Mouse (Mus musculus): ENCODE measurements around the gene Rab21. TPM values are rescaled to one million over a fixed set of nuclear protein-coding genes. Genes with fewer than 3 reads are reported as not detected.

Rab21 gene
- polyA plus RNA-seq, 1 experiment from 2014 or later: 7.0 TPM

DNA sequence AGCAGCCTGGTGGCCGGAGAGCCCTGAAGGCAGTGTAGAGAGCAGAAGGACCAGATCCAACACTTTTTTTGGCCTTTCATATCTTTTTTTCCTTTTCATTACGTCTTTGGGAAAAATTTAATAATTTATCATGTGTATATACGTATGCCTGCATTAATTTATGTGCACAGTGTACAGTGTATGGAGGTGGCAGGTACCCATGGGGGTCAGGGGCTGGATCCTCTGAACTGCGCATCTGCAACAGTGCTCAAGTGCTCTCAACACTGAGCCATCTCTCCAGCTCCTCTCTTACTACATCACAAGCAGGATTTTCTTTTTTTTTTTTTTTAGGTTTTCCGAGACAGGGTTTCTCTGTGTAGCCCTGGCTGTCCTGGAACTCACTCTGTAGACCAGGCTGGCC lies 17.8 kb downstream of the Rab21 start:
- Histone ChIP-seq H3K9ac (ENCODE audit: low read depth, low read length) (no peak overlapping the region), H3K27ac (ENCODE audit: low read depth, low read length) (no peak overlapping the region), H3K27me3 (replicated peaks; ENCODE audit: control insufficient read depth, insufficient read depth, low read length) (no peaks in the 10 kb centered on the region), H3K4me1 (ENCODE audit: control insufficient read depth, insufficient read depth, low read depth, low read length) (no peaks in the 10 kb centered on the region), H3K4me3 (ENCODE audit: low read length) (no peak overlapping the region), H3K4me2 (ENCODE audit: low read length) (no peak overlapping the region), H3K9me3 (ENCODE audit: control insufficient read depth, low read length) (no peaks in the 10 kb centered on the region), H3K36me3 (ENCODE audit: control insufficient read depth, insufficient read depth, low read length) (peaks cover 25% of the 10 kb centered on the region)
- 93% methylated on average over 5 of the region's 5 CpGs for WGBS
- ATAC-seq: no peak

GRCm38 (mm10) chr10:115296401-115296935 lies 18.9 kb downstream of the Rab21 start:
- Histone ChIP-seq H3K9ac (ENCODE audit: low read depth, low read length) (no peak overlapping the region), H3K36me3 (ENCODE audit: control insufficient read depth, insufficient read depth, low read length) (peaks cover 28% of the 10 kb centered on the region), H3K9me3 (ENCODE audit: control insufficient read depth, low read length) (no peaks in the 10 kb centered on the region), H3K27me3 (replicated peaks; ENCODE audit: control insufficient read depth, insufficient read depth, low read length) (no peaks in the 10 kb centered on the region), H3K4me2 (ENCODE audit: low read length) (no peak overlapping the region), H3K4me3 (ENCODE audit: low read length) (no peak overlapping the region), H3K27ac (ENCODE audit: low read depth, low read length) (no peak overlapping the region), H3K4me1 (ENCODE audit: control insufficient read depth, insufficient read depth, low read depth, low read length) (no peaks in the 10 kb centered on the region)
- no peak for ATAC-seq
- 84% methylated on average over 9 of the region's 9 CpGs for WGBS

DNA sequence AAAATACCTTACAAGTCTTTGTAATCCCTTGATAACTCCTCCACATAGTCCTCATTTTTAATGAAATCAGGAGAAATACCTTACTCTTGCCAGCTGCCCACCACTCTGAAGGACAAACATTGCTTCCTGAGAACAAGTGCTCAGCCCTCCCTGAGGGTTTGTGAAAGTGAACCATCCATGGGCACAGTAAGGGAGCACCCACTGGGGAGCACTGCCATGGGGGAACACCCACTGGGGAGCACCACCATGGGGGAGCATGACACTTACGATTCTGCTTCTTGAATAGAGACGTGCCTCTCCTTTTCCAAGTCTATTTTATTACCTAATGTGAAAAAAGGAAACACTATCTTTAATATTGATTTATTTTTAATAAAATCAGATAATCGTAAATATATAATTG lies 20.2 kb downstream of the Rab21 start:
- Histone ChIP-seq H3K4me1 (ENCODE audit: control insufficient read depth, insufficient read depth, low read depth, low read length) (no peaks in the 10 kb centered on the region), H3K27me3 (replicated peaks; ENCODE audit: control insufficient read depth, insufficient read depth, low read length) (no peaks in the 10 kb centered on the region), H3K9ac (ENCODE audit: low read depth, low read length) (no peak overlapping the region), H3K36me3 (ENCODE audit: control insufficient read depth, insufficient read depth, low read length) (peaks cover 26% of the 10 kb centered on the region), H3K9me3 (ENCODE audit: control insufficient read depth, low read length) (no peaks in the 10 kb centered on the region), H3K4me2 (ENCODE audit: low read length) (no peak overlapping the region), H3K27ac (ENCODE audit: low read depth, low read length) (no peak overlapping the region), H3K4me3 (ENCODE audit: low read length) (no peak overlapping the region)
- no peak for ATAC-seq
- WGBS: 89% methylated on average over 3 of the region's 3 CpGs

GRCm38 (mm10) chr10:115294715-115295114 lies 20.7 kb downstream of the Rab21 start:
- no peaks in the 10 kb centered on the region for H3K27me3 ChIP-seq (replicated peaks; ENCODE audit: control insufficient read depth, insufficient read depth, low read length)
- H3K4me2 ChIP-seq (ENCODE audit: low read length): no peak overlapping the region
- no peak overlapping the region for H3K27ac ChIP-seq (ENCODE audit: low read depth, low read length)
- H3K4me3 ChIP-seq (ENCODE audit: low read length): no peak overlapping the region
- H3K9me3 ChIP-seq (ENCODE audit: control insufficient read depth, low read length): no peaks in the 10 kb centered on the region
- WGBS: 79% methylated on average over 7 of the region's 7 CpGs
- H3K9ac ChIP-seq (ENCODE audit: low read depth, low read length): no peak overlapping the region
- no peak for ATAC-seq
- H3K4me1 ChIP-seq (ENCODE audit: control insufficient read depth, insufficient read depth, low read depth, low read length): no peaks in the 10 kb centered on the region
- H3K36me3 ChIP-seq (ENCODE audit: control insufficient read depth, insufficient read depth, low read length): peaks cover 23% of the 10 kb centered on the region

DNA sequence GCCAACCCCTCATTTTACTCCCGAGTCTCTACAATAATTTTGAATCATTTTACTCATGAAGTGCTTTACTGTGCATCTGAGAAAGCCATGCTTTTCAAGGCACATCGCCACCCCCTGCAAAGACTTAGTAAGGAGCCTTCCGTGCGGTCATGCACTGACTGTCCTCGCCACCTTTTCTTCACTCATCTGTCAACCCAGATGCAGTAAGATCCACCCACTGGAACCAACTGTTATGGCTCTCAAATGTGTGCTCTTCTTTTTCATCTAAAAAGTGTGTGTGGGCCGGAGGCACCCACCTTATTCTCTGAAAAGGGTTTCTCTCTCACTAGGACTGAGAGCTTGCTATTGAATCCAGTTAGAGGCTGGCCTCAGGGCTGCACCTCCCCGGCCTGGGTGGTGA lies 21.4 kb downstream of the Rab21 start:
- H3K9me3 ChIP-seq (ENCODE audit: control insufficient read depth, low read length): no peaks in the 10 kb centered on the region
- no peak overlapping the region for H3K27ac ChIP-seq (ENCODE audit: low read depth, low read length)
- 94% methylated on average over 7 of the region's 7 CpGs for WGBS
- no peaks in the 10 kb centered on the region for H3K4me1 ChIP-seq (ENCODE audit: control insufficient read depth, insufficient read depth, low read depth, low read length)
- no peak for ATAC-seq
- no peak overlapping the region for H3K9ac ChIP-seq (ENCODE audit: low read depth, low read length)
- H3K4me3 ChIP-seq (ENCODE audit: low read length): no peak overlapping the region
- peaks cover 25% of the 10 kb centered on the region for H3K36me3 ChIP-seq (ENCODE audit: control insufficient read depth, insufficient read depth, low read length)
- H3K27me3 ChIP-seq (replicated peaks; ENCODE audit: control insufficient read depth, insufficient read depth, low read length): no peaks in the 10 kb centered on the region
- H3K4me2 ChIP-seq (ENCODE audit: low read length): no peak overlapping the region

DNA sequence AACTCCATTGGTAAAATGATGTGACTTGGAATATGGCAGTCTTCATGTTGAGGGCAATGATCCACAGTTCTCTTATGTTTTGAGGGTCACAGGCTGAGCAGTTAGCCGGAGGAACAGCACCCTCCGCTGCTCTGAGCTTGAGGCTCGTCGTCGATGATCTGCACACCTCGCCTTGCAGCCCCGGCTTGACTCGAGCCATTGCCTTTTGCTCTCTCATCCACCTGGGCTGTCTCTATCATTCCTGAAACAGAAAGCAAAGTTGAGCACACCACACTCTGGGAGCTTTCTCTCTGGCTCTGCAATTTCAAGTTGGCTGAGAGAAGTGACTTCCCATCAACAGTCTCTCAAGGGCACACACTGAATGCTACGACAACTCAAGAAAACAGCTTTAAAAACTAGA lies 24.7 kb downstream of the Rab21 start:
- WGBS: 94% methylated on average over 9 of the region's 9 CpGs
- Histone ChIP-seq H3K4me3 (ENCODE audit: low read length) (no peak overlapping the region), H3K9me3 (ENCODE audit: control insufficient read depth, low read length) (no peaks in the 10 kb centered on the region), H3K9ac (ENCODE audit: low read depth, low read length) (no peak overlapping the region), H3K27me3 (replicated peaks; ENCODE audit: control insufficient read depth, insufficient read depth, low read length) (no peaks in the 10 kb centered on the region), H3K4me1 (ENCODE audit: control insufficient read depth, insufficient read depth, low read depth, low read length) (no peaks in the 10 kb centered on the region), H3K36me3 (ENCODE audit: control insufficient read depth, insufficient read depth, low read length) (peaks cover 41% of the 10 kb centered on the region), H3K4me2 (ENCODE audit: low read length) (no peak overlapping the region), H3K27ac (ENCODE audit: low read depth, low read length) (no peak overlapping the region)
- ATAC-seq: no peak

- Histone ChIP-seq H3K27ac (ENCODE audit: low read depth, low read length) (no peak overlapping the region), H3K9ac (ENCODE audit: low read depth, low read length) (no peak overlapping the region), H3K9me3 (ENCODE audit: control insufficient read depth, low read length) (no peaks in the 10 kb centered on the region), H3K36me3 (ENCODE audit: control insufficient read depth, insufficient read depth, low read length) (peaks cover 35% of the 10 kb centered on the region), H3K4me1 (ENCODE audit: control insufficient read depth, insufficient read depth, low read depth, low read length) (no peaks in the 10 kb centered on the region), H3K27me3 (replicated peaks; ENCODE audit: control insufficient read depth, insufficient read depth, low read length) (no peaks in the 10 kb centered on the region), H3K4me3 (ENCODE audit: low read length) (no peak overlapping the region), H3K4me2 (ENCODE audit: low read length) (no peak overlapping the region)
- ATAC-seq: no peak
- WGBS: 96% methylated on average over 8 of the region's 8 CpGs
Observed at GRCm38 (mm10) chr10:115288856-115289255, 26.5 kb downstream of the Rab21 start.

GRCm38 (mm10) chr10:115284170-115284569 lies 31.2 kb downstream of the Rab21 start:
- Histone ChIP-seq H3K9me3 (ENCODE audit: control insufficient read depth, low read length) (no peaks in the 10 kb centered on the region), H3K4me3 (ENCODE audit: low read length) (no peak overlapping the region), H3K27ac (ENCODE audit: low read depth, low read length) (no peak overlapping the region), H3K4me1 (ENCODE audit: control insufficient read depth, insufficient read depth, low read depth, low read length) (no peaks in the 10 kb centered on the region), H3K36me3 (ENCODE audit: control insufficient read depth, insufficient read depth, low read length) (peaks cover 18% of the 10 kb centered on the region), H3K27me3 (replicated peaks; ENCODE audit: control insufficient read depth, insufficient read depth, low read length) (no peaks in the 10 kb centered on the region), H3K9ac (ENCODE audit: low read depth, low read length) (no peak overlapping the region), H3K4me2 (ENCODE audit: low read length) (no peak overlapping the region)
- no peak for ATAC-seq
- 75% methylated on average over 10 of the region's 10 CpGs for WGBS

DNA sequence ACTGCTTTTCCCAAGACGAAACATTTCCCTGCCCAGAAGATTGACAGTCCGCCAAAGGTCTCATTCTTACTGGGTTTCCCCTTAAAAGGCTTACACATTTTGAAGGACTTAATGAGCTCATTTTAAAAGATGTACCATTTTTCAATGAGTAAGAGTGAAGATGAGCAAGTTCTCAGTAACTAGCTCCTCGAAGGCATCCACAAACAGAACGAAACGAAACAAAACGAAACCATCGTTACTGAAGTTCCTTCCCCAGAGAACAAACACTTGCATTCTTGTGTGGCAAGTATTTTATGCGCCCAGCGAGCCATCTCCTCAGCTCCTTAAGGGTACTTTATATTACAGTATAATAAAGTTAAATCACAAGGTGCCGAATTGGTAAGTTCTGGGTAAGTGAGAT lies 34.0 kb downstream of the Rab21 start:
- no peak overlapping the region for H3K4me3 ChIP-seq (ENCODE audit: low read length)
- no peak overlapping the region for H3K27ac ChIP-seq (ENCODE audit: low read depth, low read length)
- WGBS: 93% methylated on average over 10 of the region's 10 CpGs
- no peak overlapping the region for H3K4me2 ChIP-seq (ENCODE audit: low read length)
- H3K9me3 ChIP-seq (ENCODE audit: control insufficient read depth, low read length): no peaks in the 10 kb centered on the region
- H3K9ac ChIP-seq (ENCODE audit: low read depth, low read length): no peak overlapping the region
- no peaks in the 10 kb centered on the region for H3K4me1 ChIP-seq (ENCODE audit: control insufficient read depth, insufficient read depth, low read depth, low read length)
- no peaks in the 10 kb centered on the region for H3K27me3 ChIP-seq (replicated peaks; ENCODE audit: control insufficient read depth, insufficient read depth, low read length)
- H3K36me3 ChIP-seq (ENCODE audit: control insufficient read depth, insufficient read depth, low read length): peaks cover 3% of the 10 kb centered on the region; the same call in 1 of the 2 replicates
- no peak for ATAC-seq

DNA sequence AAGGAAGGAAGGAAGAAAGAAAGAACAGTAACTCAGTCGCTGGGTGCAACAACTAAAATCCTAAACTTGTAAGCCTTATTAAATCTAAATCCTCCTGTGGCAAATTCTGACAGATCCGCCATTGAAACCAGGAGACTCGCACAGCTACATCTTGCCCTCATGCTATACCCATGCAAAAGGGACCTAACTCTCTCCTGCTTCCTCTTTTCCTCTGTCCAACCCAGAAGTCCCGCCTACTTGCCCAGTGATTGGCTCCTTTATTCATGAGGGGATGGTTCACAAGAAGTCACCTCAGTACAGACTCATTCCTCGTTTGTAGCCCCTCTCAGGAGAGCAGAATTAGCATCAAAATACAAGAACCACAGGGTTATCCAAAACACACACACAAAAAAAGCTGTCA lies 43.7 kb downstream of the Rab21 start:
- H3K36me3 ChIP-seq (ENCODE audit: control insufficient read depth, insufficient read depth, low read length): no peaks in the 10 kb centered on the region
- H3K4me3 ChIP-seq (ENCODE audit: low read length): no peak overlapping the region
- 66% methylated on average over 5 of the region's 5 CpGs for WGBS
- no peaks in the 10 kb centered on the region for H3K4me1 ChIP-seq (ENCODE audit: control insufficient read depth, insufficient read depth, low read depth, low read length)
- H3K4me2 ChIP-seq (ENCODE audit: low read length): no peak overlapping the region
- no peak for ATAC-seq
- H3K9ac ChIP-seq (ENCODE audit: low read depth, low read length): no peak overlapping the region
- H3K27me3 ChIP-seq (replicated peaks; ENCODE audit: control insufficient read depth, insufficient read depth, low read length): no peaks in the 10 kb centered on the region
- H3K27ac ChIP-seq (ENCODE audit: low read depth, low read length): no peak overlapping the region
- no peaks in the 10 kb centered on the region for H3K9me3 ChIP-seq (ENCODE audit: control insufficient read depth, low read length)

All from hindbrain, embryonic 16.5 days (tissue).